Mouse (Mus musculus) megakaryocyte, adult 5-6 weeks (primary cell): ENCODE measurements around the gene Tsc22d4. TPM values are rescaled to one million over a fixed set of nuclear protein-coding genes. Genes with fewer than 3 reads are reported as not detected.
A peak's percentile ranks its signal among the peaks of the same experiment; 100 is the strongest.

Experiments used
- ATAC-seq: 2 replicates; pipeline ENCODE4 v1.8.0; 2016; ENCODE audit warnings: mild to moderate bottlenecking, inconsistent platforms; ENCODE audit not compliant: poor library complexity, severe bottlenecking
- total RNA-seq, 2 experiments: library from RNA; stranded (forward) in 1 of 2; stranded (reverse) in 1 of 2; fragments of 153-499, 151-499 nt in 1 of 2; fragments of 221-1000, 200-1000 nt in 1 of 2; gene quantifications; 2 replicates each; pipeline versions ENCODE4 v1.2.3 to v1.2.4; 2015 to 2017

Tsc22d4 gene
- total RNA-seq, 2 experiments from 2014 or later = 74.7 to 113 TPM

DNA sequence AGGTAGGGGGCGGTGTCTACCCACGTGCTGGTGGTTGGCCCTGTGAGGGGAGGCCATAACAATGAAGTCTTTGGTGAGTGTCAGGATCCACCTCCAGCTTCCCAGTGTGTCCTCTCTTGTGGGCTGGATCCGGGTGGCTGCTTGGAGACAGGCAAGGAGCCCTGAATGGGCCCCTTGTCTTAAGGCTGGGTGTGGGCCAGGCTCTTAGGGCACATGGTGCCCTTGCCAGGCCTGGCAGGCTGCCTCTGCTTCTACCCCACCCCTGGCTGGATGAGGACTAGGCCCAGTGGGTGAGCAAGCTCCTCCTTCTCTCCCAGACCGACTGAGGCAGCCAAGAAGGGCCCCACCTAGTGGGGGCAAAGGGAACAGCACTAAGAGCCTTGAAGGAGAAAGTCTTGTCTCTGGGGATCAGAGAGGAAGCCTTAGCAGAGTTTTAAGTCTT lies 14.5 kb downstream of the Tsc22d4 start:
- peak; percentile 87 for ATAC-seq

DNA sequence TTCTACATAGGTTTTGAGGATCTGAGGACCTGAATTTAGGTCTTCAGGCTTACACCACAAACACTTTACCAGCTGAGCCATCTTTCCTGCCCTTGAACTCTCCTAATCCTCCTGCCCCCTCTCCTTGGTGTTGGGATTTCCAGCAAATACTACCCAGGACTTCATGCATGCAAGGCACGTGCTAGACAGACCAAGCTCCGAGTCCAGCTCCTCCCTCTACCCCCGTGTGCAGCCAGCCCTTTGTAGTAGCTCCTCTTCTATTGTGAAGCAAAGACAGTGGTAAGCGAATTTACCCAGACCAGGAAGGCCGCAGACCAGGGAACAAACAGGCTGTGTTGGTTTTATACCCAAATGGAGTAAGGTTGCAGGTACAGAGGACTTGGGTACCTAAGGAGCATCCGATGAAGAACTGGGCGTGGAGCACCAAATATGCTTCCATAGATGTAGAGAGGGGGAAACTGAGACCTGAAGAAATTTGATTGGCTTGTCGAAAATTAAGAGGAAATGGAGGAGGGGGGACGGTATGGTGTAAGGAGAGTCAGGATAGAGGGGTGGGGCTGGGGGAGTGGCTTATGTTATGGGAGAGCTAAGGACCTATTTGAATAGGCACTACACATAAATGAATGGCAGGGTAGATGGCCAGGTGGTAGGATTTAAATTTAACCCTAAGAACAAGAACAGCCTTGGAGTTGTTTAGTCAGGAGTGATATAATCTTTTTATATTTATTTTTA lies 19.2 kb downstream of the Tsc22d4 start:
- ATAC-seq = no peak

DNA sequence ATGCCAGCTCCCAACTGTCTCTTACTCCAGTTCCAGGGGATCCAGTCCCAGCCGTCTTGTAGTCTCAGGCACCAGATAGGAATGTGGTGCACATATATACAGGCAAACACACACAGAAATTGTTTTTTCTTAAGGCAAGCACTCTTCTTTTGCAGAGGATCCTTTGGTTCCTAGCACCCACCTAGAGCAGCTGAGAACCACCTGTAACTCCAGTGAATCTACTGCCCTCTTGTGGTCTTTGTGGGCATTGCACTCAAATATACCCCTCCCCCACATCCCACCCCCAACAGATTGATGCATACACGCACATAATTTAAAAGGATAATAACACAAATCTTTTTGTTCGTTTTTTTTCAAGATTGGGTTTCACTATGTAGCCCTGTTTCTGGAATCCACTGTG lies 20.7 kb downstream of the Tsc22d4 start:
- ATAC-seq = no peak

DNA sequence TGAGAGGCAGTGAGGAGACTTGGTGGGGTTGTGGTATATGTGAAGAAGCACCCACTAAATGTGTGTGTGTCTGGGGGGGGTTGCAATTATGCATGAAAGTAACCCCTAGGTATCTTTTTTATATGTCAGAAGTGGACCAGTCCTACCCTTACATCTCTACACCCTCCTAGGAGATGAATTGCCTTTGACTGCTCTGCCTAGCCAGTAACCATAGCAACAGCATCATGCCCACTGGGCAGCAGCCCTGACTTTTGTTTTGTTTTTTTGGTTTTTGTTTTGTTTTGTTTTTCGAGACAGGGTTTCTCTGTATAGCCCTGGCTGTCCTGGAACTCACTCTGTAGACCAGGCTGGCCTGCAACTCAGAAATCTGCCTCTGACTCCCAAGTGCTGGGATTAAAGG lies 22.9 kb downstream of the Tsc22d4 start:
- no peak for ATAC-seq

DNA sequence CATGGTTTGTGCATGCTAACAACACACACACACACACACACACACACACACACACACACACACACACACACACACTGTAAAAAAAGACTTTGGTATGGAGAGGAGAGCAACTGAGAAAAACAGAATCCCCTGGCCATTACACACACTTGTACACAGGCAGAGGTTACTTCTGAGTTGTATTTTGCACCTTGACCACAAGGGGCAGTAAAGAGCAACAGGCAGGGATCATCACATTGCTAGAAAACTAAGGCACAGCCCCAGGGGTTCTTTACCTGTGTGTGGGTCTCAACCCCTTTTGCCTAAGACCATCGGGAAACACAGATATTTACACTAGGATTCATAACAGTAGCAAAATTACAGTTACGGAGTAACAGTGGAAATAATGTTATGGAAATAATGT lies 25.2 kb downstream of the Tsc22d4 start:
- ATAC-seq = peak; percentile 93

DNA sequence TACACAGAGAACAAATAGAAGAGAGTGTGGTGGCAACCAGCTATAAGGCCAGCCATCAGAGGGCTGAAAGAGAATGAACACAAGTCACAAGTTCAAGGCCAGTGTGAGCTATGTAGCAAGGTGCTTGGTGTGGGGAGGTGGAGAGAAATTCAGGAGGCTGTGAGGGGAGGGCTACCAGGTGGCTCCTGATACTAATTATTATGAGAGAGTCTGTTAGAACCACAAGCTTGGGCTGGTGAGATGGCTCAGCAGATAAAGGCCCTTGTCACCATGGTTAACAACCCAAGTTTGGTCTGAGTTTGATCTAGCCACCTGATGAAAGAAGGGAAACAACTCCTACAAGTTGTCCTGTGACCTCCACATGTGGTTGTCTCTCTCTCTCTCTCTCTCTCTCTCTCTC lies 27.2 kb downstream of the Tsc22d4 start:
- no peak for ATAC-seq

DNA sequence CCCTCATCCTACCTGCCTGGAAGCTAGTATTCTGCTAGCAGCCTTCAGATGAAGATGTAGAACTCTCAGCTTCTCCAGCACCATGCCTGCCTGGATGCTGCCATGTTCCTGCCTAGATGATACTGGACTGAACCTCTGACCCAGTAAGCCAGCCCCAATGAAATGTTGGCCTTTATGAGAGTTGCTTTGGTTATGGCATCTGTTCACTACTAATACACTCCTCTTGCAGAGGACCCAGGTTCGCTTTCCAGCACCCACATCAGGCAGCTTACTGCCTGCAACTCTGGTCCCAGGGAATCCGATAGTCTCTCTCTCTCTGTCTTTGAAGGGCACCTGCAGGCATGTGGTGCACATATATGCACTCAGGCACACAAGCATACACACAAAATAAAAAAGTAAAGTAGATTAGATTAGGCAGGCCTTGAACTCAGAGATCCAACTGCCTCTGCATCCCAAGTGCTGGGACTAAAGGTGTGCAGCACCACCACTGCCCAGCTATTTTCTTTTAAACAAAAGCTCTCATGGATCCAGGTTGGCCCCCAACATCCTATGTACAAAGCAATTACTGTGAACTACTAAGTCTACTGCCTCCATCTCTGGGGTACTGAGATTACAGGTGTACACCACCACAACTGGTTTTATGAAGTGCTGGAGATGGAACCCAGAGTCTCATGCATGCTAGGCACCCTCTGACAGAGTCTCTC lies 30.2 kb downstream of the Tsc22d4 start:
- no peak for ATAC-seq

DNA sequence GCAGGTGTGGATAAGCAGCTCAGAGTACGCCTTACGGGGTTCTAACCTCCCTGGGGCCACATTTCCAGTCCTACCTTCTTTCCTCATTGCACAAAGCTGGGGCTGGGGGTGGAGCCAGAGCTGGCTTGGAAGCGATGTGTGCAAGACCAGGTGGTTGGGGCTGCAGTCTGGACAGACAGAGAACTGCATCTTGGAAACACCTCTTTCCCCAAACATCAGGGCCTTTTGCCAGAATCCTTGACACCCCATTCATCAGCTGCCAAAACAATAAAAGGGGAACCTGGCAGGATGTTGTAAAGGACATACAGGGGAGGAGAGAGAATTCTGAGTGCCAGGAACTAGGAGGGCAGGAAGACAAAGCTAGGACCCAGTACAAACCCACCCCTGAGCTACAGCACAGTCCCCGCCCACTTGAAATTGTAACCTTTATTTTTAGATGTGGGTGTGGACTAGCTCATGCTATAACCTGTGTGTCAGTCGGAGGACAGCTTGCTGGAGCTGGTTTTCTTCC lies 30.9 kb downstream of the Tsc22d4 start:
- ATAC-seq = peak; percentile 22

DNA sequence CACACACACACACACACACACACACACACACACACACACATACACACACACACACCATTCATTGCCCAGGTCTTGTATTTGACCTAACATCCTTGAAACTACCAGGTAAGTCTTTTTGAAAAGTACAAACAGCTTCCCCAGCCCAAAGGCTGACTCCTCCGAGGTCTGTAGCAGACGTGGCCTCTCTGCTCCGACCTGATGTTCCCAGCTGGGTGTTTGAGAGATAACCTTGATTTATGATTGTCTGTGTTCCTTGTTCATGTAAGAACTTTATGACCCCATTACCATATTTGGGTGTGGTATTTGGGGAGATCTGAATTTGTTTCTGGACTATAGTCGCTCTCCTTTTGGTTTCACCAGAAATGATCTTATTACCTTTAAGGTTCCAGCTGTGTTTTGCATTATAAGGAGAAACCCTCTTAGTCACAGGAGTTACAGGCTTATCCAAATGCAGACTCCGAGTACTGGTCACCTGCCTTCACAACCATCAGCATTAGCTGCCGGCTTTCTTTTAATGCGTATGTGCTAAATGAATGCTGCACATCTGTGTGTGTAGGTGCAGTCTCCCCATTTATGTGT lies 31.8 kb downstream of the Tsc22d4 start:
- no peak for ATAC-seq

DNA sequence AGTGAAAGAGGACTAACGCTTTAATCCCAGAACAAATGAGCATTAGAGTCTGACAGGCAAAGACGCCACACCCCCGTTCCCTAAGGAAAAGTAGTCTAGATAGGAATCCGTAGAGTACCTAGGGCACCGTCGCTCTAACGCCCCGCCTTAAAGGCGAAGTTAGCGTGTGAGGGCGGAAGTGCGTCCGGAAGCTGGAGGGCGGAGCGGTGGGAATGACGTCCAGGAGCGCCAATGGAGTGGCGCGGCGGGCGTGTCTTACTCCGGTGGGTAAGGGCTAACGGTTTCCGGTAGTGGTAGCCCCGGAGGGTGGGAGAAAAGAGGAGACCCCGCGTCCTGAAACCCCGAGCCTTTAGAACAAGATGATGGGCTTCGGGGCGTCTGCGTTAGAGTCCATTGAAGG lies 33.1 kb downstream of the Tsc22d4 start, which contains the start of gene Ppp1r35:
Ppp1r35 (plus strand) TSS at position 215 of the 400 bp plus-strand sequence.
- ATAC-seq = peak; percentile 97

DNA sequence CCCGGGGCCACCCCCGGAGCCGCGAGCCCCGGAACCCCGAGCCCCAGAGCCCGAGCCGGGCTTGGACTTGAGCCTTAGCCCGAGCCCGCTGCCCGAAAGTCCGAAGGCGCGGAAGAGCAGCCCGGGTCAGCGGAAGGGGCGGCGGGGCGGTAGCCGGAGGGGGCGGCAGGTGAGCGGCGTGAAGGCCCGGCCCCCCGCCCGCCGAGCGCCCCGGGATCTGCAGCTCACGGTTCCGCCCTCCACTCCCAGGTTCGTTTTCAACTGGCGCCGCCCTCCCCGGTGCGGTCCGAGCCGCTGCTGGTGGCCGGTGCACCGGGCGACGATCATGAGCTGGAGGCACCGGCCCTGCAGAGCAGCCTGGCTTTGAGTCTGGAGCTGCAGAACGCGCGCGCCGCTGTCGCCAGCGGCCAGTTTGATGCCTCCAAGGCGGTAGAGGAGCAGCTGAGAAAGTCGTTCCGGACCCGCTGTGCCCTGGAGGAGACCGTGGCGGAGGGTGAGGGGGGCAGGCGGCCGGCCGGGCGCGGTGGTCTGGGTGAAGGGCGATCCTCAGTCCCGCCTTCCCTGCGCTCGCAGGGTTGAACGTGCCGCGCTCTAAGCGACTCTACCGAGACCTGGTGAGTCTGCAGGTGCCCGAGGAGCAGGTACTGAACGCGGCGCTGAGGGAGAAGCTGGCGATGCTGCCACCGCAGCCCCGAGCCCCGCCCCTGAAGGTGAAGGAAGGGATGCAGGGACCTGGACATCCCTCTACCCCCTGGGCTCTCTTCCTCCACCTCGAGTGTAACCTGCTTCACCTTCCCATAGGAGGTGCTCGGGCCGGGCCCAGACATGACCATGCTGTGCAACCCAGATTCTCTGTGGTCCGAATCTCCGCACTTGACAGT lies 33.8 kb downstream of the Tsc22d4 start:
- ATAC-seq = peak; percentile 27

DNA sequence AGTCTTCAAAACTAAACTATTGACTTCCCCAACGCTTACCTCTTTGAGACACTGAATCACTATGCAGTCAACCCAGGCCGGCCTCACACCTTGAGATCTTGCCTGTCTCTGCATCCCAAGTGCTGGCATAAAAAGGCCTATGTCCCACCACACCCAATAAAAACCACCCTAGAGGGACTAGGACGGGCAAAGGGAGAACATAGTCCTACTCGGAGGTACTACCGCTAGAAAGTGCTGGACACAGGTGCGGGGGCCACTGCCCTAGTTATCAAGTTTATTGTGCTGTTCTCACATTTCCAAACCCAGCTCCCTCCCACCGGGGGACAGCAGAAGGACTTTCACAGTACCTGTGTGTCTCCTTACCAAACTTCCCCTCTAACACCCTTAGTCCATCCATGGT lies 36.1 kb downstream of the Tsc22d4 start:
- no peak for ATAC-seq

DNA sequence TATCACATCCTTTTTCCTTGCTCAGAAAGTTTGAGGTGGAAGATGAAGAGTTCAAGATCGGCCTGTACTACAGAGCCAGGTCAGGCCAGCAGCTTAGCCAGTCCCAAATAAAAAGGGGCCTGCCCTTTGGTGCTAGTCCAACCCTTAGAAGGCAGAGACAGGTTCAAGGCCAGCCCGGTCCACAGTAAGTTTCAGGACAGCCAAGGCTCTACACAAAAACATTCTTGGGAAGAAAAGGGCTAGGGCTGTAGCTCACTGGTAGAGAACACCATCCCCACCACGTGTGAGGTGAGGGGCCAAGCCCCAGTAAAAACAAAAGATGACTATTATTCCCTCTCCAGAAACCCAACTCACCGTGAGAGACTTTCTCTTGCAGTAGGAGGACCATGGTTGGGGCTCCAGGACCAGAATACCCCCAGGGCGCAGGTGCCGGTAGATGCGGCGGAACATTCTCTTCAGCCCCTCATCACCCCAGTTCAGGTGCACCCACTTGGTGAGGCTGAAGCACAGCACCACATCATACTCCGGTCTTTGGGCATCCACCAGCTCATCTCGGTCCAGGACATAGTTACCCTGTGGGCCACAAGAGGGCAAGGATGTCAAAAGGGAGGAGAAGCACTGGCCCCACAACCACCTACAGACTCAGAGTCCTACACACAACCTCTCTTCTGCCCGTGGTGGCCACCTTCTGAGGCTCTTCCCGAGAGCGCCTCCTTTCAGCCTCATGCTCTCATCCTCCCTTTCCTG lies 37.4 kb downstream of the Tsc22d4 start:
- no peak for ATAC-seq

DNA sequence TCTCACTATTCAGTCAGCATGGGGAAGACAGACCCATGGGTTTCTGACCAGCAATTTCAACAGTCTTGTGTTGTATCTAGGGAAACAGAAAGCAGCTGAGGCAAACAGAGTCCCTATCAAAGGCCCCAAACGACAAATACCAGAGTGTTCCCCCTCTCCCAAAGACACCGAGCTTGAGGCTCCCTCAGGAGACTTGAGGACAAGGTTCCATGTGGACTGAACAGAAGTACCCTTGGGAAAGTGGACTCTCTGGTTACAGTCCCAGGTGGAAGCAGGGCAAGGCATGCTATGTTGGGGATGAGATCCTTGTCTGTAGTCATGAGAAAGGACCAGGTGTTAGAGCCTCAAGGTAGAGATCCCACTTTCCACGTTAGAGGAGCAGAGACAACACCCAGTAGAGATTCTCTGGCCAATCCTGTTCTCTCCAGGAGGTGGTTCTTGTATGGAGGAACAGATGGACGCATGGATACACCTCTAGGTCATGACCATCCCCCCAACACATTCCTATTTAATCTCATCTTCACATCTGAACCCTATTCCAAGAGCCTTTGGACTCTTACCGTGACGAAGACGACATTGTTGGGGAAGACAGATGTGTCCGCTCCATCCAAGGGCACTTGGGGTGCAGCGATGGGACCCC lies 38.5 kb downstream of the Tsc22d4 start:
- no peak for ATAC-seq

DNA sequence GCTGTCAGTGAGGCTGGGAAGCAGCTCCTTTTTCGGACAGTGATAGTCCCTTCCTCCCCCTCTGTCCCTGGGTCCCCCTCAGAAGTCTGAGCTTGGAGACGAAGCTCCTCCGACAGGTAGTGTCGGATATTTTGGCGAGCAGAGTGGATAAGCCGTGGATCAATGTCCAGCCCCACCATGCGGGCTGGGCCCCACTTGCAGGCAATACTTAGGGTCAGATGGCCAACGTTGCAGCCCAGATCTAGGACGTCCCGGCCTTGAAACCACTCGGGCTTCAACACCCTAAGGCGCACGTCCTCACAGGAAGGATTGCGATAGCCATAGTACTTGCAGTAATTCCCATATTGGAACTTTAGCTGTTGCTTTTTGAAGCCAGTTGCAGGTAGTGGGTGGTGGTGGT lies 39.0 kb downstream of the Tsc22d4 start:
- no peak for ATAC-seq

DNA sequence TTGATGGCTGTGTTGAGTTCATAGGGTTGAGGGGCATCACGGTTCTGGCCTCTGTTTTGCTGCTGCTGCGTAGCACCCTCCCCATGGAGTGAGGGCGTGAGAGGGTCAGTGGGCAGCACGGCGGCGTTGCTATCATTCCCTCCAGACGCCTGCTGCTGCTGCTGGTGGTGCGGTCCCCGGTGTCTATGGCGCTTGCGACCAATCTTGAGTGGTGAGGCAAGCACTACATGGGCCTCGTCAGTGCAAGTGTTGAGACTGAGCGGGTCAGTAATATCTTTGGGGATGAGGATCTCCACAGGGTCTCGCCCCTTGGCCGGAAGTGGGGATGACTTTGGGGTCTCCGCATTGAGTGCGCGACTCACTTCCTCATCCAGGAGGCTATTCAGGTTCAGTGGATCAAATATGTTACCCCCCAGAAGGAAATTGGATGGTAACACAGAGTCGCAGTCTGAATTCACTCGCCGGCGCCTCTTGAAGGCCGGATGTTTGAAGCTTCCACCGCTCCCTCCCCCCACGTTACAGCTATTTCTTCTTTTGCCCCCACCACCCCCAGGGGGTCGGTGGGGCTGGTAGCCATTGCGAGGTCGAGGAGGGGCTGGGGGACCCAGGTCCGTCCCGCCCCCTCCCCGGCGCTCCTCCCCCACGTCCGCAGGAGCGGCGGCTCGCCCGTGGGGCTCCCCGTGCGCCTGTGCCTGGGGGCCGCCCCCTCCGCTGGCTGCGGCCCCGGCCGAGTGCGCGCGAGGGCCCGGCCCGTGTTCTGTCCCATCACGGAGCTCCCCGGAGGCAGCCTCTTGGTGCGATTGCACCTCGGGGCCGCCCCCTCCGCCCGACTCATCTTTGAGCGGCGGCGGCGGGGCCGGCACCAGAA lies 39.9 kb downstream of the Tsc22d4 start:
- ATAC-seq = 0 out of 2 replicates have a peak, but pooled peaks have one; percentile 0

DNA sequence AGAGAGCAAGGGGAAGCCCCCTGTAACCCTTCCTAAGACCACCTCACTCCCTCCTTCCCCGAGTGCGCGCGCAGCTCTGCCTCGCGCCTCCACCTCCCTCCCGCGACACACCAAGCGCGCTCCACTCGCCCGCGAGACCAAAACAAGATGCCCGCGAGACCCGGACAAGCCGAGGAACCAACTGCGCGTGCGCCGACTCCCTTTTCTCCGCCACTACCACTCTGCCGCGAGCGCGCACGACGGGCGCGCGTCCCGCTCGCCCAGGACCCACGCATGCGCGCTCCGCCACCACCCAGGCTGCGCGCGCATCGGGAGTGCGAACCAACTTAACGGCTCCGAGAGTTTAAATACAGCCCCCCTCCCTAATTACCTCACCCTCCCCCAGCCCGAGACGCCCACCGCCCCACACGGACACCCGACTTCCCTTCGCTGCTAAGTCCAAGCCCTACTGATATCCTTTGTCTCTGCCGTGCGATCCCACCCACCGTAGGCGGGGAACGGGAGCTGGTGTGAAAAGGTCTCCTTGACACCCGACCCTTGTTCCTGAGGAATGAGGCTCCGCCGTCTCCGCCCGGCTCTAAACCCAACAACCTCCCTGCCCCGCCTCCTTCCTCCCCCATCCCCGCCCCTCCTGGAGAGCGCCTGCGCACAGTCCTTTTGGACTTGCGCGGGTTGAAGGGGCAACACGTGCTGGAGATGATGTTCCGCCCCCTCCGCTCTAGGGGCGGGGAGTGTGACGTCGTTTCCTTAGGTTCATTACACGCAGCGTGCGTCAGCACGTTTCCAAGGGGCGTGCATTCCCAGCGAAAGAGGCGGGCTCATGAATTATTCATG lies 40.8 kb downstream of the Tsc22d4 start:
- ATAC-seq = peak; percentile 76
